Mouse (Mus musculus): ENCODE data around the gene H2-Q2. TPM values are rescaled to one million over a fixed set of nuclear protein-coding genes. Genes with fewer than 3 reads are reported as not detected.
"Not testable (repeated sequence)": the region's sequence is repeated elsewhere in the genome, so short reads cannot be mapped to it uniquely, and the experiment has no call there.

H2-Q2 gene
- not detected in 2 replicates for total RNA-seq (2014; fragmentation: Nextera tagmentation)
- not detected in 2 replicates for total RNA-seq (2017)

GRCm38 (mm10) chr17:35342071-35342671 lies at the start of gene H2-Q2:
Gene H2-Q2, plus strand, starts transcription at chr17:35342242.
- no peak for ATAC-seq (replicated peaks; ENCODE audit: low FRiP score, low TSS enrichment, poor library complexity, severe bottlenecking)

DNA sequence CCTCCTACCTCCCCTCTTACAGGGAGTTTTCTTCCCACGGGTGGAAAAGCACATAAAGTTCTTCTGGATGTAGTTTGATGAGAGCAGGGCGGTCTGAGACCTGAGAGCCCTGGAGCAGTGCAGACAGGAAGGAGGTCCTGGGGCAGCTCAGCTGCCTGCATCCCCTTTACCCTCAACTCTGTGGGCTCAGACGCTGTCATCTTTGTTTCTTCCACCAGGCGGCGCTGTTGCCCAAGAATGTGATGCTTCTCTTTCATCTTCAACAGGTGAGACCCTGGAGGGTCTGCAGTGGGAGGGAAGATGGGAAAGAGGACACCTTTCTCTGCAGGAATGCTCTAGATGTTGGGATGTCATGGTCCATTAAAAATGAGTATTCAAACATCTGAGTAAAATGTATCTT lies 46.2 kb upstream of the H2-Q2 start:
- ATAC-seq (replicated peaks; ENCODE audit: low FRiP score, low TSS enrichment, poor library complexity, severe bottlenecking) = not testable (repeated sequence)

GRCm38 (mm10) chr17:35300261-35300945 lies 41.6 kb upstream of the H2-Q2 start:
- not testable (repeated sequence) for ATAC-seq (replicated peaks; ENCODE audit: low FRiP score, low TSS enrichment, poor library complexity, severe bottlenecking)

- peak; percentile 75 for ATAC-seq (replicated peaks; ENCODE audit: low FRiP score, low TSS enrichment, poor library complexity, severe bottlenecking)
These were observed 40.3 kb upstream of the H2-Q2 start for GRCm38 (mm10) chr17:35301645-35302258.

DNA sequence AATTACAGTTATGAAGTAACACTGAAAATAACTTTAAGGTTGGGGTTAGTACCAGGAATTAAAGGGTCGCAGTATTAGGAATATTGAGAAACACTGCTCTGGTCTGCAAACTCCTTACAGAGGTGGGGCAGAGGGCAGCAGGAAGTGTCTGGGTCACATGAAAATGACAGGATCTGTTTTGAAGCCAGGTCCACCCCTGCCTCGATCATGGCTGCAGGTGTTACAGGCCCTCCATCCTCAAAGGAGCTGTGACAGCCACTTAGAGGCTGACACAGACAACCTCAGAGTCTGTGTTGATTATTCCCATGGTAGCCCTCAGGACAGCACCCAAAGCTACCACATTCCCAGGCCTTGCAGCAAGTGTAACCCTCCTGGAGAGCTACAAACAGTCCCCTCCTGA lies 38.8 kb upstream of the H2-Q2 start:
- no peak for ATAC-seq (replicated peaks; ENCODE audit: low FRiP score, low TSS enrichment, poor library complexity, severe bottlenecking)

DNA sequence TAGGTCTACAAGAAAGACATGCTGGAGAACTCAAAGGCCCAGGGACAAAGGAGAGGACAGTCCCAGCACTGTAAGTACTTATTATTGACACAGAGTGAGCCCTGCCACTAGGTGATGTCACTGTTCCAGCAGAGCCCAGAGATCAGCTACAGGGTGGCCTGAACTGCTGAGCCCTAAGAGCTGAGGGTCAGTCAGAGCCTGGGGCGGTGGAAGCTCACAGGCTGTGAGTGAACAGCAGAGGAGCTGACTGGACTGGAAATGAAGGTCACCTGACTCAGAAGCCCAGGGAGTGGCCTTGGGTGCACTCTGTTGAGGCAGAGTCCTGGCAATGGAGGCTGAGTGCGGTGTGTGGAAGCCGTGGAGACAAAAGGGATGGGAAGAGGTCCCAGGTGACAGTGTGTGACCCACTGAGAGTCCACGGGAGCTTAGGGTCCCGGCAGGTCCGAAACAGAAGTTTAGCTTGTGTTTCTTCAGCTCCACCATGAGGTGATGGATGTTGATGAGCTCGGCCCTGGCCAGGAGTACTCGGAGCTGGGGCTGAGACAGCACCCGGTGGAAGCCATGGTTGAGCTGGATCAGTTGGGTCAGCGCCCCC lies 38.2 kb upstream of the H2-Q2 start:
- no peak for ATAC-seq (replicated peaks; ENCODE audit: low FRiP score, low TSS enrichment, poor library complexity, severe bottlenecking)

- no peak for ATAC-seq (replicated peaks; ENCODE audit: low FRiP score, low TSS enrichment, poor library complexity, severe bottlenecking)
These were observed 37.6 kb upstream of the H2-Q2 start for GRCm38 (mm10) chr17:35304478-35304877.

DNA sequence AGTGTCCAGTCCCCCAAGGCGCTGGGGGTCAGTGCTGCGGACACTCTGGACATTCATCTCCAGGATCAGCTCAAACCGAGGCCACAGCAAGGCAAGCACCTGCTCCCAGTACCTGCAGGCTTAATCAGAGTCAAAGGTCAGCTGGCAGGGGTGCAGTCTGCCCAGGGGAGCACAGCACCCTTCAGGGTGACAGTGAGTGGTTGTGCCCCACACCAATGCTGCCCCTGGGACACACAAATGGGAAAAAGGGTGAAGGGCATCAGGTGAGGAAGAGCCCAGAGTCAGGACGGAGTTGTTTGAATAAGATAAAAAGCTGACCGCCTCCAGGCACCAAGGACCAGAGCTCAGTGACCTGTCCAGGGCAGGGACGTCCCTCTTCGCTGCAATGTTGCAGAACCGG lies 37.1 kb upstream of the H2-Q2 start:
- not testable (repeated sequence) for ATAC-seq (replicated peaks; ENCODE audit: low FRiP score, low TSS enrichment, poor library complexity, severe bottlenecking)

DNA sequence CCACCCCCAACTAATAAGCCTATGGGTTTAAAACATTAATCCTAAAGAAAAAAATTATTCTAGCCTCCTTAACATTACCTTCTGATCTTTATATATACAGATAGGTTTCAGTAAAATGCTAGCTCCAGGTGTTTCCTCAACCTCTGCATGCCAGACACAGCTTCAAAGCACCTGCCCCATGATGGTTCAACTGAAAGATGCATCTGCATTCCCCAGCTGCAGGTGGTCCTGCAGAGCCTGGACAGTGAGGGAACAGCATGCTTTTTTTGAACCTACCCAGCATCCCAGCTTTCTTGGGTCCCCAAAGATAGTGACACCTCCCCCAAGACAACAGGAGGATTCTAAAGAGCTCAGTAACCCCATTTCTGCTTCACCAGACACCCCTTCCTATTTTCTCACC lies 23.4 kb upstream of the H2-Q2 start:
- ATAC-seq (replicated peaks; ENCODE audit: low FRiP score, low TSS enrichment, poor library complexity, severe bottlenecking) = no peak

GRCm38 (mm10) chr17:35320327-35321081 lies 21.5 kb upstream of the H2-Q2 start, which contains the start of gene H2-Q1:
Gene H2-Q1, plus strand, starts transcription at chr17:35320405.
- ATAC-seq (replicated peaks; ENCODE audit: low FRiP score, low TSS enrichment, poor library complexity, severe bottlenecking) = no peak

- ATAC-seq (replicated peaks; ENCODE audit: low FRiP score, low TSS enrichment, poor library complexity, severe bottlenecking) = not testable (repeated sequence)
These were observed 16.9 kb upstream of the H2-Q2 start for GRCm38 (mm10) chr17:35325124-35325523.

GRCm38 (mm10) chr17:35326000-35326399 lies 16.0 kb upstream of the H2-Q2 start:
- not testable (repeated sequence) for ATAC-seq (replicated peaks; ENCODE audit: low FRiP score, low TSS enrichment, poor library complexity, severe bottlenecking)

DNA sequence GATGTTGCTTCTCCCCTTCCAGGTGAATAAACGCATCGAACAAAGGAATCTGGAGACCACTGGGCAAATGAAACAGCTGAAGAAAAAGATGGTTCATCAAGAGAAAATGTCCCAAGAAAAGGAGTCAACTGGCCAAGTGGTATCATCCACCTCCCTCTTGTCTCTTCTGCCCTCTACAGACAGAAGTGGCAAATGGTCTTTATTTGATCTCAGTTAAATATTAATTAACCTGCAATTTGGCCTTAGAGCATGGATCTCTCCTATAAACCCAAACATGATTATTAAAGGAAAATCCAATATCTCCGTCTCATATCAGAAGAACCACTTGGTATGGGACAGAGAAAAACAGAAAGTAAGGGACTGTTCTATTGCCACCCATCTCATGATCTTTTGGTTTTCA lies 12.3 kb upstream of the H2-Q2 start:
- ATAC-seq (replicated peaks; ENCODE audit: low FRiP score, low TSS enrichment, poor library complexity, severe bottlenecking) = not testable (repeated sequence)

DNA sequence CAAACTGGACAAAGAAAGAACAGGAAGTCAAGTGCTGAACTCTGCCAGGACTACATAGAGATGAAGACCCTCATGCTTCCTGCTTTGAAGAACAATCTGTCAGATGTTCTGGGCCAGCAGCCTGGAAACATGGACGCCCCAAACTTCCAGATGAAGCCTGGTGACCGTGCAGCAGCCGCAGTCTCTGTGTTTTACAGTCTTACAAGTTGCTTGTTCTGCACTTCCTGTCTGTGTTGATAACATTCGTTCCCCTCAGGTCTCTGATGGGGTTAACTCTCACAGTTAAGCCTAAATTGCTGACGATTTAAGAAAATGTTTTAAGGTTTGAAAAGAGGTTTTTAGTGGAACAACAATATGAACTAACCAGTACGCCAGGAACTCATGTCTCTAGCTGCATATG lies 10.5 kb upstream of the H2-Q2 start:
- ATAC-seq (replicated peaks; ENCODE audit: low FRiP score, low TSS enrichment, poor library complexity, severe bottlenecking) = not testable (repeated sequence)

GRCm38 (mm10) chr17:35342711-35343476 lies 852 bp downstream of the H2-Q2 start:
- ATAC-seq (replicated peaks; ENCODE audit: low FRiP score, low TSS enrichment, poor library complexity, severe bottlenecking) = no peak

GRCm38 (mm10) chr17:35347659-35348058 lies 5.6 kb downstream of the H2-Q2 start:
- ATAC-seq (replicated peaks; ENCODE audit: low FRiP score, low TSS enrichment, poor library complexity, severe bottlenecking) = not testable (repeated sequence)

DNA sequence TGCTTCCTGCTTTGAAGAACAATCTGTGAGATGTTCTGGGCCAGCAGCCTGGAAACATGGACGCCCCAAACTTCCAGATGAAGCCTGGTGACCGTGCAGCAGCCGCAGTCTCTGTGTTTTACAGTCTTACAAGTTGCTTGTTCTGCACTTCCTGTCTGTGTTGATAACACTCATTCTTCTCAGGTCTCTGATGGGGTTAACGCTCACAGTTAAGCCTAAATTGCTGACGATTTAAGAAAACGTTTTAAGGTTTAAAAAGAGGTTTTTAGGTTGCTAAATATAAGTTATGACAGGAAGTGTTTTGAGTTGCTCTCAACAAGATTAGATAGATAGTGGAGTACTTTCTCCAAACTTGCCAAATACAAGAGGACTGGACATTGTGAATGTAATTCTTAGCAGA lies 11.2 kb downstream of the H2-Q2 start:
- not testable (repeated sequence) for ATAC-seq (replicated peaks; ENCODE audit: low FRiP score, low TSS enrichment, poor library complexity, severe bottlenecking)

DNA sequence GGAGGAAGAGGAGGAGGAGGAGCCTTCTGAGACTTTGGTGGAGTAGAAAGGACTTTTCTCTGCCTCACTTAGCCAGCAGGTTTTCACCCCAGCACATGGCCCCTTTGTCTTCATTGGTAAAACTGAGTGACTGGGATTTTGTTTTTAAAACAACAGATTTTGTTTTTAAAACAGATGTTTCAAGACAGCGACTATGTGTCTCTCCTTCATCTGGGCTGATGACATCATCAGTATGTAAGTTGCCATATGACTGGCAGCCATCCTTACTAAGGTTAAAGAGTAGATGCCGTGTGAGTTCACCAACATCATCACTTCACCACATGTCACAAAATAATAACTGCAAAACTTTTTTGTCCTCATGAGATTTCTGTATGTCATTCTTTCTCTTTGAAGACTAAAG lies 12.0 kb downstream of the H2-Q2 start:
- no peak for ATAC-seq (replicated peaks; ENCODE audit: low FRiP score, low TSS enrichment, poor library complexity, severe bottlenecking)

DNA sequence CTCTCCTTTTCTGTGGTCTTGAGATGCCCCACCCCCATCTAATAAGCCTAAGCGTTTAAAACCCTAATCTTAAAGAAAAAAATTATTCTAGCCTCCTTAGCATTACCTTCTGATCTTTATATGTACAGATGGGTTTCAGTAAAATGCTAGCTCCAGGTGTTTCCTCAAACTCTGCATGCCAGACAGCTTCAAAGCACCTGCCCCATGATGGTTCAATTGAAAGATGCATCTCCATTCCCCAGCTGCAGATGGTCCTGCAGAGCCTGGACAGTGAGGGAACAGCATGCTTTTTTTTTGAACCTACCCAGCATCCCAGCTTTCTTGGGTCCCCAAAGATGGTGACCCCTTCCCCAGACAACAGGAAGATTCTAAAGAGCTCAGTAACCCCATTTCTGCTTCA lies 15.0 kb downstream of the H2-Q2 start:
- no peak for ATAC-seq (replicated peaks; ENCODE audit: low FRiP score, low TSS enrichment, poor library complexity, severe bottlenecking)
